Mouse (Mus musculus) right cerebral cortex, postnatal 10 days (tissue): ENCODE data around the gene Bivm.
A peak's percentile ranks its signal among the peaks of the same experiment; 100 is the strongest.

Source experiments
- DNase-seq, 2 experiments: peaks; one replicate each; pipeline ENCODE4 v3.0.0; 2021; ENCODE audit warnings: low spot score in 2 of 2

The Bivm gene

DNA sequence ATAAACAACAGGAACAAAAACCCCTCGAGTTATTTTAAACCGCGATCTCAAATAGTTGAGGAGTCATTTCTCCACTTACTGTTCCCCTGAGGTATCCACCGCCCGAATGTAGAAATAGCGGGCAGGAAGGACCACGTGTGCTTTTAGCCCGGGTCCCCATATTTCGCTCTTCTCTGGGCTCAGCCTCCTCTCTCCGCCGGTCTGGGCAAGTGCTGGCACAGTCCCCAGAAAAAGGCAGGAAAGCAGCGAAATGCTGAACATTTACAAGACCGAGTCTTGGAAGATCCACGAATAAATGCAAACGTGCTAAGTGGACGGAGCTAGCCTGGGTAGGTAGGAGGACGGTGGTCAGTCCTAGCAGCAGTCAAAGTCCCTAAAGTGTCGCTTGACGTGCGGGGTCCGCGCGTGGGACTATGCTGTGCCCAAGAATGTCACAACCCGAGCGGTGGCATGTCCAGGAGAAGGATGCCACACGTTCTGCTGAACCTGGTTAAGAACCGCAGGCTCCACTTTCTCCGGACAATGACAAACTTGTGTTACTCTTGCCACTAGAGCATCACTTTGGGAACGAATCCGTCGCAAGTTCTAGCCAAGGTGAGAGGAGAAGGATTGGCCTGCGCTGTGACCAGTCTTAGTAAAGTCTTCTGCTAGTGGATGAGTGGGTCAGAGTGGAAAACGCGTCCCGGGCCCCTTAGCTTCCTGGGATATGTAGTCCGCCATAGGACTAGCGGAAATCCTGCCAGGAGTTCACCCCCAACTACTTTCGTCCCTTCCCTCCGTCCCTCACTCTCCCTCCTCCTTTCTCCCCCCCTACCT lies at the start of gene Bivm, which contains the start of gene Kdelc1:
Bivm (plus strand) TSS at position 719 of the 816 bp plus-strand sequence.
Kdelc1 (minus strand) TSS at position 570 of the 816 bp plus-strand sequence.
- DNase-seq, result peak; percentile 96 to 98

DNA sequence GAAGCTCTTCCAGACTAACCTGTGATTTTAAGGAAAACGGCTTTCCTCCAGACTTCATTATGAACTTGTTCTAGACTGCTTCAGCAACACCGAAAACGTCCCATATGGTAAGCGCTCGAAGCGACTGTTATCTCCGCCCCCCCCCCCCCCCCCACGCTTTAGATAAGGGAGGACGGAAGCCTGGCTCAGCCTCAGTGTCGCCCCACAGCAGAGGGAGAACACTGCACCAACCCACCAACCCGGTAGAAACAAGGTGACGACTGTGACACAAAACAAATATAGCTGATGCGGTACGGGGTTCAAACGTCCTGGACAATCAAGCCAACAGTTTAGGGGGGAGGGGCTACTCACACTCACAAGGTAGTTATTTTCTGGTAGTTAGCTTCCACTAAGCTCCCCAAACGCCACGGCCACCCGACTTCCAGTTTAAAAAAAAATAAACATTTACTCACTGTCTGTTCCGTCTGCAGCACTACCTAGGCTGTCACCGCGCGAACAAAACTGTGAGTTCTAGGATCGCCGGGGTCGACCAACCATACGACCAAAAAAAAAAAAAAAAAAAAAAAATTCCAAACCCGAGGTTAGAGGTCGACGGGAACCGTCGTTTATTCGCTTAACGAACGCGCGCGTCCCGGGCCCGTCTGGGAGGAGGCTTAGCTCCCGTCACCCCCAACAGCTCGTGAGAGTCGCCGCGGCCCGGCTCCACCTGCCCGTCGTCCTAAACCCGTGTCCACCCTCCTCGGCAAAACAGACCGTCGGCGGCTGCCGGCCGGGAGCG lies 17.1 kb upstream of the Bivm start:
- DNase-seq, result peak; percentile 41 to 43

DNA sequence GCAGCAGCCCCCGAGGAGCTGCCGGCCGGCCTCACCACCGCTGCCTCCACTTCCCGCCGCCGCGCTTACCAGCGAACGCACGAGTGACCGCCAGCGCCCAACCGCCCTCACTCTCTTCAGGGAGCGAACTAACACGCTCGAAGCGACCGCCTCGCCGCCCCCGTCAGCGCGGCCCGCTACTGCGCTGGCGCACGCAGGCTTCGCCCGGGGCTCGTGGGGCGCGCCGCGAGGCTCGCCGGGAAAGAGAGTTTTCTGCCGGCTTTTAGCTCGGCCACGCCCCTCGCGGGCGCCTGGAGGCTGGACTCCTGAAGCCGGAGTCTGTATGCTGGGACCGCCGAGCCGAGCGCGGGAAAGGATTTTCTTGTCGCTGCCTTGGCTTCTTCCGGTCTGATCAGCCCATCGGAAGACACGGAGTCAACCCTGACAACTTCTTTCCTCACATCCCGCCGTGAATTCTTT lies 16.5 kb upstream of the Bivm start, which contains the start of gene Tex30:
Tex30 (minus strand) TSS at position 183 of the 459 bp plus-strand sequence.
- peak; percentile 96 for DNase-seq

DNA sequence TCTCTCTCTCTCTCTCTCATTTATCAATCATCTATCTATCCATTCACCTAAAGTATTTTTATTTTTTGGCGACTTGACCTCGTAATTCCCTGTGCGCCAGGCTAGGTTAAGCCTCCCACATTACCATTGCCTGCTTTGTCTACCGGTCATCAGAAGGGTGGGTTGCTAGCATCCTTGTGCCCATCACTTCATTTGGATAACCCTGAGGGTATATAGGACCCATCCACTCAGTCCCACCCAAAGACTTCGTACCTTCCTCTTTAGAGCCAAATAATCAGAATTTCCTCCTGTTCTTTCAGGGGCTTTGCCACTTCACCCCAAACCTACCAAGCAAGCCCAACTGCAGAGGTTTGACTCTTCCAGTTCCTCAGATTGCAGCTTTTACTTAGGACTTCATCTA lies 15.8 kb upstream of the Bivm start:
- no peak for DNase-seq

DNA sequence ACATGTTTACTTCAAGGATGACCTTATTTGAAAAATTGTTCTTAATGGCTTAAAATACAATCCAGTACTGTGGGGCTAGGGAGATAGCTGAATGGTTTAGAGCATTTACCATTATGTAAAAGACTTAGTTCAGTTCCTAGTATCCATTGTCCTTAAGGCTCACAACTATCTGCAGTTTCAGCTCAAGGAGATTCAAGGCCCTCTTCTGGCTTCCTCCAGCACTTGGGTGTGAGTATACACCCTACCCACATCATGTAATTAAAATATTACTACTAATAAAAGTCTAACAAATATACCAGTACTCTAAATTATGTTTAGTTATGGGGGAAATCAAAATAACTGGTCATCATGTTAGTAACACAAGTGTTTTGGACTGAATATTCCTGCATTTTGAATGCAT lies 1.2 kb upstream of the Bivm start:
- no peak for DNase-seq

DNA sequence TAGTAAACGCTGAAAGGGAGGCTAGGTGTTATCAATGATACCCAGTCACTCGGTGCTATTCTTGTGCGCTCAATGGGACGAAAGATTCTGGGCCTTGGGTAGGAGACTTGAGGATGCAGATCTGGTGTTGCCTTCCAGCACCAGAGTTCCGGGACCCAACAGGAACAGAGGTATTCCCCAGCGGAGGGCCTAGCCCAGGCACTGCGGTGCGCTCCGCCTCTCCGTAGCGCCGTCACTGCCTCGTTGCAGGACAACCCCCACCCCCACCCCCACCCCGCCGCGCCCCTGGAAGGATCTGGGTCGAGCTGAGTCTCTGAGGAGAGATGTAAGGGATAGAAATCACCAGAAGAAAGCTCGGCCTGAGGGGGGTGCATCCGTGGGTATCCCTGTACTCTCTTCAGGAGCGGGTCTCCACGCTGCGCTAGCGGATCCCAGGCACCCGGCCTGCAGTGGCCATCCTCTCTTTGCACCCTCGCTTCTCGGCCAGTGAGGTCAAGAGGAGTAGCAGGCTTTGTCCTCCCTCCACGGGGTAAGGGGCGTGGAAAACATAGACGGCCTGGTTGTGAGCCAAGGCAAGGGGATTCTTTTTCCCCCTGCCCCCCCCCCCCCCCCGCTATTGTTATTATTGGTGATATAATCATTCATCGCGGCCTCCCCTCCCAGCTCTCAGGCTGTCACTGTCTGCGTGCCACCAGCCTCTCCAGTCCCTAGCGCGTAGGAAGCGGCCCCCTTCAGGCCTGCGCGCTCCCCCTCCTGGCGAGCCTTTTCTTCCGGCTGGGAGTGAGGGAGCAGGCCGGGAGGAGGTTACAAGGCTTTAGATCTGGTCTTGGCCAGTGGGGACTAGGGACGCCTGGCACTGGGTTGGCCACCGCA lies 680 bp downstream of the Bivm start:
- DNase-seq, result peak; percentile 88 to 90

DNA sequence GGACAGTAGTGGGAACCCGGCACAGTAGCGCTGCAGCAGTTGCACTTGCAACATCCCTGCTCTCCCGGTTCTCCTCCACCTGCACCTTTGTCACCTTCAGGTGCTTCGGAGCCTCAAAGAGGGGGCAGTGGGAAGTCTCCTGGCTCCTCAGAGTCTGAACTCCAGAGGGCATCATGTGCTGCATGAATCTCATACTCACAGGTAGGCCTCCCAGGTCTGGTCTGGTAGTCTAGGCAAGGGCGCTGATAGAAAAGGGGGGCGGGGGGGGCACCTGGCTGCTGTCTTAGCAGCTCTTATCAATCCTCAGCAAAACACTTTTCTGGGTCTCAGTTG lies 1.3 kb downstream of the Bivm start:
- no peak for DNase-seq

DNA sequence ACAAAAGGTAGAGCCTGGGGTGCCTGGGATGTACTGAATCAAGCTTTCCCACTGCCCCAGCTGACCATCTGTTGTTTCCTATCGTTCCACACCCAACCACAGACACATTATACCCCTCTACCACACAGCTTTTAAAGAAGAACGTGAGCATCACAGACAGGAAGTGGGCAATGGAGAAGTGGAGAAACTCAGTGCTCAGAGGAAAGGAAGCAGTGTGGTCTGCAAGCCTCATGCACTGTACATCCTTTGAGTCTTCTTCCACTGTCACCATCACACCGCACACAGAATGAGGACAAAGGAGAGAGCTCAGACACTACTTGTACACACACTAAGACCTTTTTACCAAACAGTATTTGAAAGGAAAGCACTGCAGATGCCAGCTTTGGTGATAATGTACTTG lies 3.5 kb downstream of the Bivm start:
- no peak for DNase-seq

DNA sequence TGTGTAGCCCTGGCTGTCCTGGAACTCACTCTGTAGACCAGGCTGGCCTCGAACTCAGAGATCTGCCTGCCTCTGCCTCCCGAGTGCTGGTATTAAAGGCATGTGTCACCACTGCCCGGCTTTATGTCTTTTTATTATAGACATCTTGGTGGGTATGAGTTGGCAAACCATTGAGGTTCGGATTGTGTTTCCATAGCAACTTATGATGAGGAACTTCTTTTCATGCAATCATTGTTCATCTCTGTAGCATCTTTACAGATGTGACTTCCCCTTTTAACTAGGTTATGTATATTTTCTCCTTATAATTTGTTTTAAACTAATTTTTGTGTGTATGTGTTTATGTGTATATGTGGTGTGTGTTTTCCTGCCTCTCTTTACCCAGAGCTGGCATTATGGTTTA lies 6.8 kb downstream of the Bivm start:
- DNase-seq, result no peak

DNA sequence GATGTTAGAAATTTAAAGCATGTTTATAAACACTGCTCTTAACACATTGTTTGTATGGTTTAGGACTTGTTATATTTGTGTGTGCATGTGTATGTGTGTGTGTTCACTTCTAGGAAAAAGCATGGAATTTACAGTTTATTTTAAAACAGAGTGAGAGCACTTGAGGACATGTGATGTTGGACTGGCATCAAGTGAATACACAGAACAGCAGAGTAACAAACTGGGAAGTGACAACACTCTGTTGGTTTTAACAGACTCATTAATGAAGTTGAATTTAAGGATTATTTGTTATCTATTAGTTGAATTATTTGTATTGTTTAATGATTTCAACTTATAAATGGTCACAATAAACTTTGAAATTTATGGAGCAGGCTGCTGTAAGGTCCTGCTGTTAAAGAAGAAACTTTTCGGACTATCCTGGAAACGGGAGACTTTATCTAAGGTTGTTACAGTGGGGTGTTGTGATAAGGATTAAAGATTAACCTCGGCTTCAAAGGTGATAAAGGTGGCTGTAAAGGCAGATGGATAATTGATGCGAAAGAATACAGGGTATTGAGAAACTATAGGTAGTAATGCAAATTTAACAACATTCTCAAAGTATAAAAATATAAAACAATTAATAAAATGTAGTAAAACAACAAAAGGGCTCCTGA lies 11.3 kb downstream of the Bivm start:
- DNase-seq, result no peak

DNA sequence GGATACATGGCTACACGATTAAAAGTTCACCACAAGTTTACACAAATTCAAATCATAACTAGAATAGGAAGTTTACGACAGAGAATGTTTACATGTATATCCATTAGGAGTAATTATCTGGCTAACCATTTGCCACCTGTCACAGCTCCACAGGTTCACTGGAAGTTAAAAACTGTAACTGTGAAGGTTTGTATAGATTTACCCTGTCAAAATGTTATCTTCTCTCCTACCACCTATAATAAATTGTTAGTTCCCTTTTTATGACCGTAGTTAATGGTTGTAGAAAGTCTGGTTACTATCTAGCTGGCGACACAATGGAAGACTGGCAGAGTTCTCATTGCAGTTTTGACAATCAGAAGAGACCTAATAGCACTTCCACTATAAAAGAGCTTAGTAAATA lies 21.5 kb downstream of the Bivm start:
- no peak for DNase-seq

DNA sequence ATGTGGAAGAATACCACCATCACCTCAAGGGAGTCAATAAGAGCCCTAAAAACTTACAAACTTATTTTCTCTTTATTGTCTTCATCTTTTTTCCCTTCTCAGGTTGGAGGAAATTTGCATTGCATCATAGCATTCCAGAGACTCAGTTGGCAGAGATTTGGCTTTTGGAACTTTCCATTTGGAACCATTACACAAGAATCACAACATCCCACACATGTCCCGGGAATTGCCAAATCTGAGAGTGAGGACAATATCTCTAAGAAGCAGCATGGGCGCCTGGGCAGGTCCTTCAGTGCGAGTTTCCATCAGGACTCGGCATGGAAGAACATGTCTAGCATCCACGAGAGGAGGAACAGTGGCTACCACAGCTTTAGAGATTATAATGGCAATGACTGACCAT lies 24.0 kb downstream of the Bivm start:
- DNase-seq, result no peak

DNA sequence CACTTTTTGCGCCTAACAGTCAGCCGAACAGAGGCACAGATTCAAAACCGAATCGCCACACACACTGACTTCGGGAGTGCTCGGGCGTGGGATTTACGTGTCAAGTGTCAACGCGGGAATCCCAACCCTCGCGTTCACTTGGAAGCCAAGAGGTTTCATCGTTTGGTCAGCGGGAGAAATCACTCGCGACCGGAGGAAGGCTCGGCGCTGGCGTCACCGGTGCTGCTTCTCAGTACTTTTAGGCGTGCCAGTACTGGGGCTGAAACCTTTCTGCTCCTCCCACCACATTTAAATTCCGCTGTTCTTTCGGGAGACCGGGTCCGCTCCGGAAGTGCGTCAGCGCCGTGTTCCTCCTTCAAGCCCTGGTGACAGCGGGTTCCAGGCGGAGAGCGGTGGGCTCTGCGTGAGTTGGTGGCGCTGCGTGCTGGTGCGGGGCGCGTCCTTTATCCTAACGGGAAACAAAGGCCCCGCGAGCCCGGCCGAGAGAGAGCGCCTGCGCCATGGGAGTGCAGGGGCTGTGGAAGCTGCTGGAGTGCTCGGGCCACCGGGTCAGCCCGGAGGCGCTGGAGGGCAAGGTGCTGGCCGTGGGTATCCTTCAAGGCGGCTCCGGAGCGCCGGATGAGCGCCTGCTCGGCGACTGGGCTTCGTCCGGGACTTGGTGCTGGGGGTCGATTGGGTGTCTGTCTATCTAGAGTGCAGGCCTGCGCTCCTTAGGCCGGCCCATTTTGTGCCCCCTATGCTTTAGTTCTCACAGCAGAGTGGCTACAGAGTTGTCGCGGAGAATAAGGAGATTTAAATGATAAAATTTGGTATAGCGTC lies 29.0 kb downstream of the Bivm start, which contains the start of gene Ercc5:
Ercc5 (plus strand) TSS at position 182 of the 819 bp plus-strand sequence.
- DNase-seq, result peak; percentile 93 to 94

DNA sequence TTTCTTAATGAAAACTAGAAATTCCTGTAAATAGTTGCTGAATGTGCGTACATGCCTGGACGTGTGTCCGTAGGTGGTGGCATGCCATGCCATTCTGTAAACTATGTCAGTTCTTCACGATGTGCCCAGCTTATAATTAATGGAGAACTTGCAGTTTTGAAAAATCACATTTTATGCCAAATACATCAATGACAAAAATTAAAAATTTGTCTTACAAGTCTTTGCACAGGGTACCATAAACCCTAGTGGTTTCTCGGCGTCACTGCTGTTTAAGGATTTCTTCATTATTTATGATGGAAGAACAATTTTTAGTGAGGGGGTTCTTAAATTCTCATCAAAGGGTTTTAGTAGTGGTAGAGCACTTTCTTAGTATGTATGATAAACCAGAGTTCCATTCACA lies 29.9 kb downstream of the Bivm start:
- no peak for DNase-seq

DNA sequence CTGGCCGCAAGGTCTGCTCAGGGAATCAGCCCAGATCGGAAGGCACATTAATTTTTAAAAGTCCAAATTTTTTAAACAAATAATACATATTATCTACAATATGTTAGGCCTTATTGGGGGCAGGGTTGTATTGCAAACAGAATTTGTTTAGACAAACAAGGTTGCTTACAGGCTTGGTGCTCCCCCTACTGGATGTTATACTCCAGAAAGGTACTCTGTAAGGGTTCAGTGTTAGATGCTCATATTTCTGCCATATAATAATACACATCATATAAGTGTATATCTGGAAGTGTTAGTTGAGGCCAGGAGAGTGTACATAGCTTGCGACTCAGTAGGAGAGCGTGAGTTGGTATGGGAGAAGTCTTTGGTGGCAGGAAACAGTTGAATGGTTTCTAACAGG lies 36.5 kb downstream of the Bivm start:
- DNase-seq, result no peak

DNA sequence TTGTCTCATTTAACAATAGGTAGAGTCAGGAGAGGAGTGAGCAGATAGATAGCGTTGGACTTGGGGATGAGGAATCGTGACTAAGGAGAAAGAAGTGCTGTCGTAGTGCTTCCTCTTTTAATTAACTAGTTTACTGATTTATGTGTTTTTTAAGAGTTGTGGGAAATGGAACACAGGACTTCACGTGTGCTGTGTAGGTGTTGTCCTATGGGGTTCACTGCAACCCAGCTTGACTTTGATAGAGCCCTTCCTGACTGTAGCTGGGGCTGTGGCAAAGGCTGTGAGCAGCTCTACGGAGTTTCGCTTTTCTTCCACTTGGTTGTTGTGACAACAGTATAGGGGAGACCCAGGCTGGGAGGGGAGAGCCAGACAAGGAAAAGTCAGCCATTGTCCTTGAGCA lies 39.6 kb downstream of the Bivm start:
- DNase-seq, result no peak

DNA sequence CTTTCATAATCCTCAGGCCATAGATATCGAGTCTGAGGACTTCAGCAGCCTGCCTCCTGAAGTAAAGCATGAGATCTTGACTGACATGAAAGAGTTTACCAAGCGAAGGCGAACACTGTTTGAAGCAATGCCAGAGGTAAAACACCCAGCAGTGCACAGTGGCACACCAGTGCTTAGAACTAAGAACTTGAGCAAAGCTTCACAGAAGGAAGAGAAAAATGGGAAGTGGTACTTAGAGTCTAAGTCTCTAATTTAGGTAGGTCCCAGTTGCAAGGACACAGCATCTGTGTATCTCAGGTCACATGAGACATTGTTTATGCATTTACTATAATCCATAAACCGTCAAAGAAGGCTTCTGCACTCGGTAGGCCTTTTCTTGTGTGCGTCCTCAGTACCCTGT lies 43.1 kb downstream of the Bivm start:
- DNase-seq, result no peak

DNA sequence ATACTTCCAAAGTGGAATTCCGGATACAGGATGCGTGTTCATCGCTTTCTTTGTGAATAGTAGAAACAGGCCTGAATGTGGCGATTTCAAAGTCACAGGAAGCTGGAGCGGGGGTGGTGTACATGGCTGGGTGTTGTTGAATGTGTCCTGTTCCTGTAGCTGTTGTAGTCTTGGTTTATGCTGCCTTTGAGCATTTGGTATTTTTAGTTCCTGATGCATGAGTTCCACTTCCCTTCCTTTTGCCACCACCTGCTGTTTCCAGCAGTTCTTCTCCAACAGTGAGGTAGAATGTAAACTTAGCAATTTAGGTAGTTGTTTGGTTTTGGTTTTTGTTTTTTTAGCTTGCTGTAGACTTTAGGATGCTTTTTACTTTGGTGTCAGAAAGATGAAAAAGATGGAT lies 43.6 kb downstream of the Bivm start:
- DNase-seq, result no peak

DNA sequence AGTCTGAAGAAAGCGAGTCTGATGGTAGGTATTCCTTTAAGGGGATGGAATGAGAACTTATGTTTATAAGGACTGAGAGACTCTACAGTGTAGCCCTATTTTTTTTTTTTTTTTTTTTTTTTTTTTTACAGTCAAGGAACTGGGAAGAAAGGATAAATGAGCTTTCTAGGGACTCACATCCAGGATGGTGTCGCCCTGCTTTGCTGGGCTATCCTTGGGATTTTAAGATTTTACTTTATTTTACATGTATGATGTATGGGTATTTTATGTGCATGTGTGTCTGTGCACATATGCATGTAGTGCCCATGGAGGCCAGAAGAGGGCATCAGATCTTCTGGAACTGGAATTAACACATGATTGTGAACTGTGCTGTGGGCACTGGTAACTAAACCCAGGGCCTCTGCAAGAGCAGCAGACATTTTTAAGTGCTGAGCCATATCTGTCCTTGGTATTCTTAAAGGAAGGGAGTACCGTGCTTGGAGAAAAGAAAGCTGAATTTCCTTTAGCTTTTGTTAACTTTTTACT lies 49.2 kb downstream of the Bivm start:
- no peak for DNase-seq

DNA sequence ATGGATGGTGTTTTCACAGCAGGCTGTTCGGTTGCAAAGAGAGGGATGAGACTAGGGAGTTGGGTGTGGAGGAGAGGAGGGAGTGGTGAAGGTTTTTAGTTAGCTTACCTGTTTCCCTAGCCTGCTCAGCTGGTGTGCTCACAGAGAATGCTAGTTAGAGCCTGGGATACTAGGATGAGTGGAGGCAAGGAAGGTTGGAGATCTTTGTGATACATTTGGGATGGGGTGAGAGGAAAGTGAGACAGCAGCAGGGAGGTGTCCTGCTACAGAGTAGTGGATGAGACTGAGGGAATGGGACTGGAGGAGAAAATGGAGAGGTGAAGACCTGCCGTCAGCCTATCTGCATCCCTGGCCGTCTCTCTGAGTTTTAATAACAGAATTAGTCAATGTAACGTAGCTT lies 53.9 kb downstream of the Bivm start:
- no peak for DNase-seq
